ENCODE assay signal across 9 mouse cellular contexts in genomic region chr16:18451486-18452181, GRCm38 (mm10). TPM values are rescaled to one million over a fixed set of nuclear protein-coding genes. Genes with fewer than 3 reads are reported as not detected.
A peak's percentile ranks its signal among the peaks of the same experiment; 100 is the strongest.
DNase-seq lines count a peak whose midpoint lies in the region; ATAC-seq and TF ChIP-seq lines count a peak whose summit lies in the region.
"Had no signal": no experiment of that assay in that cellular context is flagged by ENCODE, and none has a peak within 500 bp of the region (broad histone marks: within the 10 kb centered on the region; RNA-seq: fewer than 3 reads in every experiment).

No protein-coding gene starts in this region.

- no peak for TF ChIP-seq POLR2A in cerebellum, adult 2 months (IDR thresholded peaks at IDR 0.05; ENCODE audit: borderline replicate concordance, insufficient read depth, low read length)
- TF ChIP-seq POLR2A in limb, embryonic 14.5 days (IDR thresholded peaks at IDR 0.05; ENCODE audit: borderline replicate concordance, extremely low read depth, insufficient read depth, insufficient read length), result no peak

- peaks cover 1% of the 10 kb centered on the region; the same call in 1 of the 2 replicates for H3K36me3 ChIP-seq in kidney, embryonic 14.5 days (ENCODE audit: control insufficient read depth, insufficient read depth, low read length)
- 0 out of 2 replicates have a peak, but pooled peaks cover under 1% of the 10 kb centered on the region for H3K36me3 ChIP-seq in limb, embryonic 14.5 days (ENCODE audit: control insufficient read depth, insufficient read depth, low read length)
- peaks cover 9% of the 10 kb centered on the region for H3K36me3 ChIP-seq in midbrain, embryonic 13.5 days

- H3K9ac ChIP-seq in kidney, embryonic 14.5 days (ENCODE audit: low read depth, low read length), result no peak overlapping the region
- H3K9ac ChIP-seq in limb, embryonic 14.5 days (ENCODE audit: low read depth, low read length, severe bottlenecking), result no peak overlapping the region
- no peak overlapping the region for H3K9ac ChIP-seq in midbrain, embryonic 13.5 days (replicated peaks)

- H3K4me2 ChIP-seq in kidney, embryonic 14.5 days (replicated peaks; ENCODE audit: low read depth, low read length), result no peak overlapping the region
- no peak overlapping the region for H3K4me2 ChIP-seq in limb, embryonic 14.5 days (replicated peaks; ENCODE audit: low read depth, low read length, severe bottlenecking)
- H3K4me2 ChIP-seq in midbrain, embryonic 13.5 days (replicated peaks), result no peak overlapping the region

- H3K9me3 ChIP-seq in kidney, embryonic 14.5 days (ENCODE audit: control insufficient read depth, low read length), result no peaks in the 10 kb centered on the region
- H3K9me3 ChIP-seq in limb, embryonic 14.5 days (ENCODE audit: control insufficient read depth, low read length), result no peaks in the 10 kb centered on the region
- no peaks in the 10 kb centered on the region for H3K9me3 ChIP-seq in midbrain, embryonic 13.5 days

- DNase-seq in kidney, adult 9 months, result no peak
- peak; percentile 69 to 71 for DNase-seq in cerebellum, adult 2 months
- peak; percentile 40 to 44 for DNase-seq in frontal cortex, postnatal 14 days (ENCODE audit: low spot score in 2 of 2)
- peak; percentile 48 for DNase-seq in limb, embryonic 14.5 days (ENCODE audit: low spot score)
- DNase-seq in adipocyte (ENCODE audit: low spot score), result no peak
- DNase-seq: lung, adult 2 months had no signal

- H3K27me3 ChIP-seq in kidney, embryonic 14.5 days (ENCODE audit: control insufficient read depth, insufficient read depth, low read length), result no peaks in the 10 kb centered on the region
- H3K27me3 ChIP-seq in cerebellum, adult 2 months (ENCODE audit: control insufficient read depth, insufficient read depth, low read length), result no peaks in the 10 kb centered on the region
- no peaks in the 10 kb centered on the region for H3K27me3 ChIP-seq in limb, embryonic 14.5 days (ENCODE audit: control insufficient read depth, insufficient read depth, low read length)
- H3K27me3 ChIP-seq in midbrain, embryonic 13.5 days, result no peaks in the 10 kb centered on the region

- H3K27ac ChIP-seq in kidney, embryonic 14.5 days (ENCODE audit: low read depth, low read length), result no peak overlapping the region
- 0 out of 2 replicates have a peak overlapping the region, but pooled peaks have one; percentile 8 for H3K27ac ChIP-seq in cerebellum, adult 2 months (ENCODE audit: insufficient read depth, low read length)
- H3K27ac ChIP-seq in limb, embryonic 14.5 days (replicated peaks; ENCODE audit: low read depth, low read length), result no peak overlapping the region
- H3K27ac ChIP-seq in midbrain, embryonic 13.5 days, result no peak overlapping the region

- no peak overlapping the region for H3K4me3 ChIP-seq in kidney, embryonic 14.5 days (ENCODE audit: low read length)
- no peak overlapping the region for H3K4me3 ChIP-seq in cerebellum, adult 2 months (replicated peaks; ENCODE audit: insufficient read depth, low read depth, low read length)
- H3K4me3 ChIP-seq in limb, embryonic 14.5 days (replicated peaks; ENCODE audit: low read length), result no peak overlapping the region
- no peak overlapping the region for H3K4me3 ChIP-seq in midbrain, embryonic 13.5 days (replicated peaks)

- H3K4me1 ChIP-seq in kidney, embryonic 14.5 days (ENCODE audit: control insufficient read depth, insufficient read depth, low read length), result peaks cover 30% of the 10 kb centered on the region
- H3K4me1 ChIP-seq in cerebellum, adult 2 months (ENCODE audit: control insufficient read depth, insufficient read depth, low read length), result peaks cover 33% of the 10 kb centered on the region
- H3K4me1 ChIP-seq in limb, embryonic 14.5 days (ENCODE audit: control insufficient read depth, insufficient read depth, low read length), result peaks cover 23% of the 10 kb centered on the region
- no peaks in the 10 kb centered on the region for H3K4me1 ChIP-seq in midbrain, embryonic 13.5 days (replicated peaks)

- 42% methylated on average over 9 of the region's 9 CpGs for WGBS in kidney, embryonic 14.5 days
- WGBS in cerebellum, adult 2 months, result 27% methylated on average over 9 of the region's 9 CpGs
- 36% methylated on average over 9 of the region's 9 CpGs for WGBS in limb, embryonic 14.5 days
- 74% methylated on average over 9 of the region's 9 CpGs for WGBS in midbrain, embryonic 13.5 days

- peak; percentile 67 for ATAC-seq in kidney, embryonic 14.5 days (ENCODE audit: low FRiP score, low TSS enrichment)
- ATAC-seq in limb, embryonic 14.5 days (ENCODE audit: low FRiP score, low read depth), result peak; percentile 32; the same call in 1 of the 2 replicates
- ATAC-seq in granulocyte monocyte progenitor cell, adult 5-6 weeks (replicated peaks; ENCODE audit: poor library complexity, severe bottlenecking), result no peak
- no peak for ATAC-seq in midbrain, embryonic 13.5 days

- TF ChIP-seq CTCF in cerebellum, adult 2 months (IDR thresholded peaks at IDR 0.05; ENCODE audit: borderline replicate concordance, insufficient read depth, low read depth, low read length), result no peak

RNA-seq across cellular contexts. Expression of gene Comt, which starts 25.0 kb away (rescaled TPM):
- polyA plus RNA-seq in kidney, embryonic 14.5 days (2014; fragmentation: Nextera tagmentation; extraction: Ambion mirVana), result 78.7 and 89.0 TPM in 2 replicates
- 145 and 146 TPM in 2 replicates for polyA plus RNA-seq in cerebellum, adult 2 months (2012; rRNA removed)
- 84.5 and 110 TPM in 2 replicates for polyA plus RNA-seq in limb, embryonic 14.5 days (2012; rRNA removed)
- polyA plus RNA-seq in limb, embryonic 14.5 days (2014; fragmentation: Nextera tagmentation; extraction: Ambion mirVana), result 82.4 and 92.3 TPM in 2 replicates
- total RNA-seq in granulocyte monocyte progenitor cell, adult 5-6 weeks (2014; fragmentation: Nextera tagmentation), result 40.4 and 48.4 TPM in 2 replicates
- 34.1 and 34.6 TPM in 2 replicates for total RNA-seq in granulocyte monocyte progenitor cell, adult 5-6 weeks (2017)
- 75.7 and 78.8 TPM in 2 replicates for polyA plus RNA-seq in midbrain, embryonic 13.5 days (2015; fragmentation: Nextera tagmentation; extraction: Ambion mirVana)

RNA-seq across cellular contexts. Expression of gene Txnrd2, which starts 25.4 kb away (rescaled TPM):
- polyA plus RNA-seq in kidney, embryonic 14.5 days (2014; fragmentation: Nextera tagmentation; extraction: Ambion mirVana), result 21.9 and 23.6 TPM in 2 replicates
- 20.6 and 23.1 TPM in 2 replicates for polyA plus RNA-seq in cerebellum, adult 2 months (2012; rRNA removed)
- polyA plus RNA-seq in limb, embryonic 14.5 days (2012; rRNA removed), result 13.4 and 14.1 TPM in 2 replicates
- polyA plus RNA-seq in limb, embryonic 14.5 days (2014; fragmentation: Nextera tagmentation; extraction: Ambion mirVana), result 13.6 and 18.4 TPM in 2 replicates
- 13.1 and 28.8 TPM in 2 replicates for total RNA-seq in granulocyte monocyte progenitor cell, adult 5-6 weeks (2014; fragmentation: Nextera tagmentation)
- 8.8 and 9.7 TPM in 2 replicates for total RNA-seq in granulocyte monocyte progenitor cell, adult 5-6 weeks (2017)
- 25.9 and 28.6 TPM in 2 replicates for polyA plus RNA-seq in midbrain, embryonic 13.5 days (2015; fragmentation: Nextera tagmentation; extraction: Ambion mirVana)

RNA-seq across cellular contexts. Expression of gene Gnb1l, which starts 46.9 kb away (rescaled TPM):
- polyA plus RNA-seq in kidney, embryonic 14.5 days (2014; fragmentation: Nextera tagmentation; extraction: Ambion mirVana), result 16.3 and 18.0 TPM in 2 replicates
- 6.8 and 8.2 TPM in 2 replicates for polyA plus RNA-seq in cerebellum, adult 2 months (2012; rRNA removed)
- 16.1 and 19.0 TPM in 2 replicates for polyA plus RNA-seq in limb, embryonic 14.5 days (2012; rRNA removed)
- 20.2 and 23.2 TPM in 2 replicates for polyA plus RNA-seq in limb, embryonic 14.5 days (2014; fragmentation: Nextera tagmentation; extraction: Ambion mirVana)
- total RNA-seq in granulocyte monocyte progenitor cell, adult 5-6 weeks (2014; fragmentation: Nextera tagmentation), result 9.5 and 13.8 TPM in 2 replicates
- total RNA-seq in granulocyte monocyte progenitor cell, adult 5-6 weeks (2017), result 3.3 and 7.5 TPM in 2 replicates
- polyA plus RNA-seq in midbrain, embryonic 13.5 days (2015; fragmentation: Nextera tagmentation; extraction: Ambion mirVana), result 12.9 and 16.0 TPM in 2 replicates

RNA-seq across cellular contexts. Expression of gene Rtl10, which starts 47.1 kb away (rescaled TPM):
- 1.9 and 3.0 TPM in 2 replicates for polyA plus RNA-seq in kidney, embryonic 14.5 days (2014; fragmentation: Nextera tagmentation; extraction: Ambion mirVana)
- 5.9 and 6.1 TPM in 2 replicates for polyA plus RNA-seq in cerebellum, adult 2 months (2012; rRNA removed)
- 16.6 and 22.0 TPM in 2 replicates for polyA plus RNA-seq in limb, embryonic 14.5 days (2012; rRNA removed)
- 4.3 and 4.5 TPM in 2 replicates for polyA plus RNA-seq in limb, embryonic 14.5 days (2014; fragmentation: Nextera tagmentation; extraction: Ambion mirVana)
- total RNA-seq in granulocyte monocyte progenitor cell, adult 5-6 weeks (2014; fragmentation: Nextera tagmentation), result 9.0 and 16.0 TPM in 2 replicates
- 0.88 and 2.4 TPM in 2 replicates for total RNA-seq in granulocyte monocyte progenitor cell, adult 5-6 weeks (2017)
- polyA plus RNA-seq in midbrain, embryonic 13.5 days (2015; fragmentation: Nextera tagmentation; extraction: Ambion mirVana), result 3.9 and 4.5 TPM in 2 replicates

Comparison
In these comparisons a context has a peak if more than half of its experiments do, and no peak if none do; other contexts are left out.
1. ATAC-seq: peak in kidney, embryonic 14.5 days (single experiment) and limb, embryonic 14.5 days (single experiment); none in granulocyte monocyte progenitor cell, adult 5-6 weeks (single experiment) and midbrain, embryonic 13.5 days (single experiment).
2. DNase-seq: peak in cerebellum, adult 2 months (2 of 2), frontal cortex, postnatal 14 days (2 of 2) and limb, embryonic 14.5 days (single experiment); none in kidney, adult 9 months (single experiment) and adipocyte (single experiment).